Mouse (Mus musculus) forebrain, embryonic 15.5 days (tissue): ENCODE measurements at regions not wholly inside any gene's neighbourhood (a gene's known extent, or its start where the extent isn't known, plus 50 kb on each side); places are given as distances from the start of the nearest gene placed in this dataset.

Source experiments
- ATAC-seq: fragments of 200-750 bp; cut with Nextera tagmentation; replicated peaks from 2 replicates; pipeline ENCODE4 v1.8.0; 2017; ENCODE audit warnings: mild to moderate bottlenecking, moderate TSS enrichment, moderate library complexity
- H3K27ac ChIP-seq: fragments of 300-500 bp; sonication (generic); replicated peaks from 2 replicates; pipeline ENCODE4 v1.5.1; 2015; ENCODE audit warnings: mild to moderate bottlenecking, inconsistent platforms
- H3K27me3 ChIP-seq: fragments of 300-500 bp; sonication (generic); 2 replicates; pipeline ENCODE4 v1.6.1; 2015; ENCODE audit warnings: inconsistent platforms
- H3K36me3 ChIP-seq: fragments of 300-500 bp; sonication (generic); 2 replicates; pipeline ENCODE4 v1.6.1; 2015; ENCODE audit warnings: mild to moderate bottlenecking, inconsistent platforms
- H3K4me1 ChIP-seq: fragments of 300-500 bp; sonication (generic); 2 replicates; pipeline ENCODE4 v1.6.1; 2015; ENCODE audit warnings: inconsistent platforms
- H3K4me2 ChIP-seq: fragments of 300-500 bp; sonication (generic); replicated peaks from 2 replicates; pipeline ENCODE4 v1.6.1; 2015; ENCODE audit warnings: mild to moderate bottlenecking, inconsistent platforms
- H3K4me3 ChIP-seq: fragments of 300-500 bp; sonication (generic); 2 replicates; pipeline ENCODE4 v1.5.1; 2015; ENCODE audit warnings: mild to moderate bottlenecking, inconsistent platforms
- H3K9ac ChIP-seq: fragments of 300-500 bp; sonication (generic); replicated peaks from 2 replicates; pipeline ENCODE4 v1.6.1; 2015; ENCODE audit warnings: mild to moderate bottlenecking, inconsistent platforms
- H3K9me3 ChIP-seq: fragments of 300-500 bp; sonication (generic); 2 replicates; pipeline ENCODE4 v1.6.1; 2016; ENCODE audit warnings: inconsistent platforms
- WGBS: fragments of 180-500 bp; shearing (Covaris S2); methylation state at CpG from one replicate; pipeline ENCODE4 v1.1.7; 2015; ENCODE audit warnings: mixed read lengths; 5-methylcytosine and 5-hydroxymethylcytosine counted together

DNA sequence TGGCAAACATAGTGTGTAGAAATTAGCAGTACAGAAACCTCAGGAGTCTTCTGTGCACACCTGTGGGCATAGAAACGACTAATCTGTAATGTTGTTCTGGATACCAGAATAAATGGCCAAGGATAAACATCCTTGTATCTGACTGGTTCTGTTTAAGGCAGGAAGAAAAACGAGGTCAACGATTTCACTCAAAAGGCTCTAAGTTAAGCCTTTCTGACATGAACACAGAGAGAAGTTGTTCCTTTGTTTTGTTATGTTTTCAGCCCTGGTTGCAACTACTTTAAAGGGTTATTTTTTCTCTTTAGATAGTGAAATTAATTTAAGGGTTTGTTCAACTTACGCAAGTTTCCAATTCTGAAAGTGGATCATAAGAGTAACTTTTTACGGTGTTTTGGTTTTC, 299.6 kb upstream of the Kif18a start:
- Histone ChIP-seq H3K27ac (no peak overlapping the region), H3K9me3 (no peaks in the 10 kb centered on the region), H3K9ac (no peak overlapping the region), H3K4me2 (no peak overlapping the region), H3K4me1 (no peaks in the 10 kb centered on the region), H3K4me3 (no peak overlapping the region), H3K36me3 (no peaks in the 10 kb centered on the region), H3K27me3 (no peaks in the 10 kb centered on the region)
- WGBS = 89% methylated on average over 5 of the region's 5 CpGs
- ATAC-seq = no peak

DNA sequence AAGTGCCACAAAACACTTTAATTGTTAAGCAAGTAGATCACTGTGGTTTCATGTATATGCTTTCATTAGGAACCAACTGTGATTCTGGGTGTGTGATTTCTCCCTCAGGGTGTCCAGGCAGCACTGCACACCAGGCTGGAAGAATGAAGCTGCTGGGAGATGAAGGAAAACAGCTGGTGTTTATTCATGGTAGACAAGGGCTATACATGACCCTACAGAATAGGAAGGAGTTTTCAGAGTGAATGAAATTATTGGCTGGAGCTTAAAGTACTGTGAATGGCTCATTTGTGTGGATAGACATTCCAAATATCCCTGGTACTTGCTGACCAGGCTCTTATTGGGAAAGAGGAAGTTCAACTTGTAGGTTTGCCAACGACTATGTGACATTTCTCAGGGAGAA, 264.3 kb upstream of the Kif18a start:
- 57% methylated on average over 1 of the region's 1 CpGs for WGBS
- Histone ChIP-seq H3K27ac (no peak overlapping the region), H3K27me3 (no peaks in the 10 kb centered on the region), H3K4me1 (no peaks in the 10 kb centered on the region), H3K4me2 (no peak overlapping the region), H3K4me3 (no peak overlapping the region), H3K9ac (no peak overlapping the region), H3K36me3 (no peaks in the 10 kb centered on the region), H3K9me3 (no peaks in the 10 kb centered on the region)
- ATAC-seq = no peak

DNA sequence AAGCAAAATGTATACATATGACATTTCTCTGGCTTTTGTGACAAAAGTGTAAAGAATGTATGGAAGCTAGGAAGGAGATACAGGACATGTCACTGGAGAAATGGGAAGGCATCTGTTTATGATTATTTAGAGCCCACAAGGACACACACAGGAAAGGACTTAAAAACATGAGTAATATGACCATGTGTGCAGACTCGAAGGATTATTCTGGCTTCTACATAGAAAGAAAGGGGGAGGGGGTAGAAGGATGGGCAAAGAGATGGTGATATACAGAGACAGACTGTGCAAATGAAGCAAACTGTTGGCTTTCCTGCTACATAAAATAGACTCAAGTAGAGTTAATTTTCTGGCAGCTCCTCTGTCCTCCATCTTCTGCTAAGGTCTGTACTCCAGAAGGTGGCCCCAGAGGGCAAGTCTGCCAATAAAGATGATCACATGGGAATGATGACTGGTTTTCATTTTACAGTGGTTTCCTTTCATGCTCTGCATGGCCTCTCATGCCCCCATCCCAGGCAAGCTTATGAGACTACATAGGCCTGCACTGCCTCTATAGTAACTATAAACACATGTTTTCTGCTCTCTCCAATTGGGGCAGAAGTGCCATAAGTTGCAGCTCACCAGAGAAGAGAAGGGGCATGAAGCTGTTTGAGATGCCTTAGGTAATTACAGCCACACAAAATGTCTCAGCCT, 263.4 kb upstream of the Kif18a start:
- WGBS = 76% methylated on average over 1 of the region's 1 CpGs
- no peaks in the 10 kb centered on the region for H3K4me1 ChIP-seq
- no peaks in the 10 kb centered on the region for H3K27me3 ChIP-seq
- no peak for ATAC-seq
- no peak overlapping the region for H3K9ac ChIP-seq
- no peak overlapping the region for H3K4me3 ChIP-seq
- no peaks in the 10 kb centered on the region for H3K36me3 ChIP-seq
- H3K9me3 ChIP-seq = no peaks in the 10 kb centered on the region
- no peak overlapping the region for H3K4me2 ChIP-seq
- H3K27ac ChIP-seq = no peak overlapping the region

DNA sequence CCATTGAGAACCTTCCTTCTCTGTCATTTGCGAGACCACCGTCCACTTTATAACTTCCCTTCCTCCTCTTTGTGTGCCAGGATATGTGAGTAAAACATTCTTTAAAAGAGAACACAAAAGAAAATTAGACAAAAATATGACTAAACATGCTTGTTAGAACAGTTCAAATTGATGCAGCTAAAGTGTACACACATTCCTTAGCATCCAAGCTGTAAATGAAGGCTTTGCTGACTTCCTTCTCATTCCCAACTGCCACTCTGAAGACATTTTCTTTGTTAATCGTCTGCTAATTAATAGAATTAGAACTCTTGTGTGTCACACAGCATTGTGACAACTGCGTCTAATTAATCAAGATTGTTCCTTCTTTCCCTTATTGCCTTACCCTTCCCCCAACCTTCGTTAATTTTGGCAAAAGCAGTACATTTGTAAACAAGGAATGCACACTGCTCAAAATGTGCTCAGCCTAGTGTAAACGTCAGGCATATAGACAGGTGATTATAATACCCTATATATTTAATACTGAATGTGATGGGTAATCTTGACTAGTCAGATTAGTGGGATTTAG, 242.3 kb upstream of the Kif18a start:
- H3K27ac ChIP-seq = no peak overlapping the region
- no peak overlapping the region for H3K9ac ChIP-seq
- H3K27me3 ChIP-seq = no peaks in the 10 kb centered on the region
- no peaks in the 10 kb centered on the region for H3K9me3 ChIP-seq
- no peak overlapping the region for H3K4me3 ChIP-seq
- no peak overlapping the region for H3K4me2 ChIP-seq
- H3K4me1 ChIP-seq = no peaks in the 10 kb centered on the region; the same call in 1 of the 2 replicates
- H3K36me3 ChIP-seq = no peaks in the 10 kb centered on the region
- ATAC-seq = peak; percentile 60; the same call in 1 of the 2 replicates
- WGBS = 21% methylated on average over 6 of the region's 6 CpGs
